Mouse (Mus musculus) heart, embryonic 15.5 days (tissue): ENCODE results near the gene Wiz. TPM values are rescaled to one million over a fixed set of nuclear protein-coding genes. Genes with fewer than 3 reads are reported as not detected.

ENCODE experiments used
- ATAC-seq: fragments of 200-750 bp; cut with Nextera tagmentation; replicated peaks from 2 replicates; pipeline ENCODE4 v1.8.0; 2017; ENCODE audit warnings: low read depth, moderate TSS enrichment; ENCODE audit not compliant: insufficient number of reproducible peaks, insufficient read depth, low FRiP score
- H3K27ac ChIP-seq: fragments of 300-500 bp; sonication (generic); 2 replicates; pipeline ENCODE4 v1.5.1; 2015; ENCODE audit warnings: mild to moderate bottlenecking, inconsistent platforms
- H3K27me3 ChIP-seq: fragments of 300-500 bp; sonication (generic); 2 replicates; pipeline ENCODE4 v1.6.1; 2015; ENCODE audit warnings: inconsistent platforms
- H3K36me3 ChIP-seq: fragments of 300-500 bp; sonication (generic); 2 replicates; pipeline ENCODE4 v1.6.1; 2015; ENCODE audit warnings: mild to moderate bottlenecking, inconsistent platforms
- H3K4me1 ChIP-seq: fragments of 300-500 bp; sonication (generic); replicated peaks from 2 replicates; pipeline ENCODE4 v1.6.1; 2015; ENCODE audit warnings: inconsistent platforms
- H3K4me2 ChIP-seq: fragments of 300-500 bp; sonication (generic); 2 replicates; pipeline ENCODE4 v1.6.1; 2015; ENCODE audit warnings: inconsistent platforms, mild to moderate bottlenecking, moderate library complexity
- H3K4me3 ChIP-seq: fragments of 300-500 bp; sonication (generic); 2 replicates; pipeline ENCODE4 v1.5.1; 2015; ENCODE audit warnings: mild to moderate bottlenecking, inconsistent platforms
- H3K9ac ChIP-seq: fragments of 300-500 bp; sonication (generic); 2 replicates; pipeline ENCODE4 v1.6.1; 2015; ENCODE audit warnings: mild to moderate bottlenecking, inconsistent platforms
- H3K9me3 ChIP-seq: fragments of 300-500 bp; sonication (generic); replicated peaks from 2 replicates; pipeline ENCODE4 v1.6.1; 2016; ENCODE audit warnings: inconsistent platforms
- WGBS: fragments of 180-500 bp; shearing (Covaris S2); methylation state at CpG from one replicate; pipeline ENCODE4 v1.1.7; 2015; ENCODE audit warnings: mixed read lengths; 5-methylcytosine and 5-hydroxymethylcytosine counted together
- polyA plus RNA-seq: library from polyadenylated mRNA; unstranded; fragments of >200 nt; fragmentation: Nextera tagmentation; extraction: Ambion mirVana; gene quantifications from 2 replicates; pipeline ENCODE4 v1.2.1, GENCODE M21; 2015

Wiz gene
- polyA plus RNA-seq, 1 experiment from 2014 or later, result 13.1 TPM

- WGBS, result 6% methylated on average over 4 of the region's 4 CpGs
- H3K36me3 ChIP-seq, result peaks cover 10% of the 10 kb centered on the region; the same call in 1 of the 2 replicates
- H3K4me1 ChIP-seq, result peaks cover 27% of the 10 kb centered on the region
- no peak; the same call in 1 of the 2 replicates for ATAC-seq
- peak overlapping the region; percentile 87 for H3K9ac ChIP-seq
- H3K9me3 ChIP-seq, result no peaks in the 10 kb centered on the region
- H3K4me3 ChIP-seq, result peak overlapping the region; percentile 79
- peak overlapping the region; percentile 84 for H3K4me2 ChIP-seq
- peak overlapping the region; percentile 89 for H3K27ac ChIP-seq
- H3K27me3 ChIP-seq, result no peaks in the 10 kb centered on the region
Observed at GRCm38 (mm10) chr17:32349037-32349732, 40.1 kb downstream of the Wiz start.

GRCm38 (mm10) chr17:32348406-32348805 lies 40.8 kb downstream of the Wiz start:
- WGBS, result 97% methylated on average over 2 of the region's 2 CpGs
- H3K27ac ChIP-seq, result no peak overlapping the region

GRCm38 (mm10) chr17:32341102-32341501 lies 48.1 kb downstream of the Wiz start:
- WGBS, result 97% methylated on average over 1 of the region's 1 CpGs
- H3K27ac ChIP-seq, result no peak overlapping the region
- no peaks in the 10 kb centered on the region for H3K27me3 ChIP-seq
- no peak for ATAC-seq
- H3K4me2 ChIP-seq, result no peak overlapping the region
- H3K9me3 ChIP-seq, result no peaks in the 10 kb centered on the region
- no peaks in the 10 kb centered on the region for H3K4me1 ChIP-seq
- no peak overlapping the region for H3K9ac ChIP-seq
- peaks cover 51% of the 10 kb centered on the region for H3K36me3 ChIP-seq
- no peak overlapping the region for H3K4me3 ChIP-seq

More at GRCm38 (mm10) chr17:32348406-32348805, 40.8 kb downstream of the Wiz start:
- H3K36me3 ChIP-seq, result peaks cover 15% of the 10 kb centered on the region; the same call in 1 of the 2 replicates
- peak overlapping the region; percentile 84 for H3K4me2 ChIP-seq
- H3K27me3 ChIP-seq, result no peaks in the 10 kb centered on the region
- no peak overlapping the region for H3K9ac ChIP-seq
- peaks cover 21% of the 10 kb centered on the region for H3K4me1 ChIP-seq
- H3K9me3 ChIP-seq, result no peaks in the 10 kb centered on the region
- no peak for ATAC-seq
- peak overlapping the region; percentile 79 for H3K4me3 ChIP-seq

- no peak overlapping the region for H3K9ac ChIP-seq
- no peak for ATAC-seq
- 50% methylated on average over 1 of the region's 1 CpGs for whole genome bisulfite sequencing
- no peaks in the 10 kb centered on the region for H3K9me3 ChIP-seq
- H3K4me3 ChIP-seq, result no peak overlapping the region
- H3K4me2 ChIP-seq, result no peak overlapping the region
- H3K27ac ChIP-seq, result no peak overlapping the region
- peaks cover 60% of the 10 kb centered on the region for H3K36me3 ChIP-seq
- H3K27me3 ChIP-seq, result no peaks in the 10 kb centered on the region
- H3K4me1 ChIP-seq, result no peaks in the 10 kb centered on the region
Observed at GRCm38 (mm10) chr17:32340110-32340509, 49.1 kb downstream of the Wiz start.

- Histone ChIP-seq H3K9me3 (no peaks in the 10 kb centered on the region), H3K36me3 (peaks cover 79% of the 10 kb centered on the region)
- 84% methylated on average over 2 of the region's 2 CpGs for WGBS
Observed at GRCm38 (mm10) chr17:32335869-32336268, 53.4 kb downstream of the Wiz start.

GRCm38 (mm10) chr17:32334921-32335320 lies 54.3 kb downstream of the Wiz start:
- Histone ChIP-seq H3K27me3 (no peaks in the 10 kb centered on the region), H3K4me2 (no peak overlapping the region), H3K36me3 (peaks cover 86% of the 10 kb centered on the region), H3K4me3 (no peak overlapping the region), H3K27ac (no peak overlapping the region), H3K4me1 (no peaks in the 10 kb centered on the region), H3K9ac (no peak overlapping the region), H3K9me3 (no peaks in the 10 kb centered on the region)
- ATAC-seq, result no peak
- 98% methylated on average over 12 of the region's 12 CpGs for whole genome bisulfite sequencing

More at GRCm38 (mm10) chr17:32335869-32336268, 53.4 kb downstream of the Wiz start:
- Histone ChIP-seq H3K27ac (no peak overlapping the region), H3K9ac (no peak overlapping the region), H3K4me2 (no peak overlapping the region), H3K4me3 (no peak overlapping the region), H3K4me1 (no peaks in the 10 kb centered on the region), H3K27me3 (no peaks in the 10 kb centered on the region)
- ATAC-seq, result no peak

- Histone ChIP-seq H3K4me1 (no peaks in the 10 kb centered on the region), H3K4me2 (no peak overlapping the region), H3K9ac (no peak overlapping the region), H3K36me3 (peaks cover 88% of the 10 kb centered on the region), H3K27ac (no peak overlapping the region), H3K4me3 (no peak overlapping the region), H3K27me3 (no peaks in the 10 kb centered on the region), H3K9me3 (no peaks in the 10 kb centered on the region)
- ATAC-seq, result peak; percentile 35
- WGBS, result 69% methylated on average over 27 of the region's 31 CpGs
Observed at GRCm38 (mm10) chr17:32333675-32334303, 55.5 kb downstream of the Wiz start.

GRCm38 (mm10) chr17:32327501-32327900 lies 61.7 kb downstream of the Wiz start:
- no peak overlapping the region for H3K9ac ChIP-seq
- H3K27me3 ChIP-seq, result no peaks in the 10 kb centered on the region
- no peak overlapping the region for H3K4me2 ChIP-seq
- peaks cover 49% of the 10 kb centered on the region for H3K36me3 ChIP-seq
- H3K4me1 ChIP-seq, result 0 out of 2 replicates have a peak, but pooled peaks cover 3% of the 10 kb centered on the region
- H3K27ac ChIP-seq, result no peak overlapping the region
- H3K4me3 ChIP-seq, result no peak overlapping the region
- H3K9me3 ChIP-seq, result no peaks in the 10 kb centered on the region
- no peak for ATAC-seq

- Histone ChIP-seq H3K4me1 (peaks cover 26% of the 10 kb centered on the region), H3K4me2 (peak overlapping the region; percentile 88; the same call in 1 of the 2 replicates), H3K9ac (no peak overlapping the region), H3K4me3 (0 out of 2 replicates have a peak overlapping the region, but pooled peaks have one; percentile 95), H3K36me3 (peaks cover 23% of the 10 kb centered on the region), H3K9me3 (no peaks in the 10 kb centered on the region), H3K27ac (no peak overlapping the region), H3K27me3 (no peaks in the 10 kb centered on the region)
- ATAC-seq, result no peak
- WGBS, result 84% methylated on average over 1 of the region's 1 CpGs
Observed at GRCm38 (mm10) chr17:32322809-32323208, 66.4 kb downstream of the Wiz start.

GRCm38 (mm10) chr17:32321836-32322235 lies 67.4 kb downstream of the Wiz start:
- Histone ChIP-seq H3K4me1 (peaks cover 26% of the 10 kb centered on the region), H3K9ac (peak overlapping the region; percentile 85), H3K4me3 (peak overlapping the region; percentile 95), H3K27me3 (no peaks in the 10 kb centered on the region), H3K4me2 (peak overlapping the region; percentile 88), H3K9me3 (no peaks in the 10 kb centered on the region), H3K27ac (peak overlapping the region; percentile 99), H3K36me3 (peaks cover 24% of the 10 kb centered on the region)
- ATAC-seq, result no peak
- 11% methylated on average over 6 of the region's 6 CpGs for WGBS

GRCm38 (mm10) chr17:32321390-32321734 lies 67.9 kb downstream of the Wiz start:
- H3K9me3 ChIP-seq, result no peaks in the 10 kb centered on the region
- peaks cover 26% of the 10 kb centered on the region for H3K4me1 ChIP-seq
- no peaks in the 10 kb centered on the region for H3K27me3 ChIP-seq
- 0% methylated on average over 23 of the region's 23 CpGs for WGBS
- H3K4me2 ChIP-seq, result peak overlapping the region; percentile 88
- H3K36me3 ChIP-seq, result peaks cover 27% of the 10 kb centered on the region
- peak; percentile 58 for ATAC-seq
- peak overlapping the region; percentile 85 for H3K9ac ChIP-seq
- peak overlapping the region; percentile 95 for H3K4me3 ChIP-seq
- peak overlapping the region; percentile 99 for H3K27ac ChIP-seq
